Mouse (Mus musculus) Patski (cell line): ENCODE data around the gene Thap4. TPM values are rescaled to one million over a fixed set of nuclear protein-coding genes. Genes with fewer than 3 reads are reported as not detected.

ENCODE experiments used
- ATAC-seq: fragments of 100-300 bp; one replicate; pipeline ENCODE4 v1.8.0; 2021
- CTCF ChIA-PET: fragments of 350-600 bp; sonication (Branson Sonifier 250); formaldehyde crosslinking; loops from one replicate; lab custom pipeline; 2022; ENCODE audit warnings: inconsistent platforms; lab: Charles Lee
- POLR2A ChIA-PET: fragments of 350-600 bp; sonication (Branson Sonifier 250); formaldehyde crosslinking; loops from one replicate; lab custom pipeline; 2022; ENCODE audit warnings: antibody characterized with exemption, inconsistent platforms; lab: Charles Lee
- DNase-seq: peaks from one replicate; pipeline ENCODE4 v3.0.0-alpha.2; 2011; ENCODE audit warnings: low read depth, low spot score
- H3K27me3 ChIP-seq: fragments of 371-371 bp; one replicate; pipeline ENCODE4 v1.5.1; 2021
- CTCF ChIP-seq: fragments of 100-300 bp; IDR thresholded peaks from one replicate; pipeline ENCODE4 v1.5.1; 2021
- in situ Hi-C: fragments of 300-500 bp; cut with MboI; formaldehyde crosslinking; loops from 3 replicates; pipeline ENCODE4 v1.11.1; 2018; ENCODE audit warnings: low pct_unique_long_range_greater_than_20kb, mixed read lengths
- polyA plus RNA-seq: library from polyadenylated mRNA; unstranded; gene quantifications from one replicate; pipeline ENCODE4 v1.2.3, GENCODE M21; 2021

Thap4 gene
- polyA plus RNA-seq, 1 experiment from 2014 or later: 86.0 TPM

DNA sequence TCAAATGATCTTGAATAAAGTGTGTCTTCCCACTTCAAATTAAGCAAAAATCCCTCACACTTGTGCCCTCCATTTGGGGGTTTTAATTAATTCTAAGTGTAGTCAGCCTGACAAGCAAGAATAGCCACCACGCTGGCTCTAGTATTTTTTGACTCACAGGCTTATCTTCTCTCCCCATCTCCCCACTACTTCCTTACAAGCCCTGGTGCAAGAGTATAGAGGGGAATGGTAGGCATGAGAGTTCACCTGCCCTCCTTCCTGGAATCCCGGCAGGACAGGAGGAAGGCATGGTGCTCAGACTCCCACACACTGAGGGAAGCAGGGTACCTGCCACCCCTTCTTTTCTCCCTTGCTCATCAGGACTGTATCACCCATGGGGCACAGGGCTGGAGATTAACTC is 100.4 kb downstream of the Thap4 start:
- ATAC-seq: no peak
- ChIA-PET POLR2A (interaction anchor here (0.7 kb wide), 1 partner anchor 17 kb away, joined by 3 read pairs; no protein-coding TSS in a partner anchor), CTCF (no interaction called here)
- in situ Hi-C loops: no loop called here
- DNase-seq: no peak
- TF ChIP-seq CTCF: no peak
- no peaks in the 10 kb centered on the region for H3K27me3 ChIP-seq

Other genes with a start within 250 kb of the Thap4 start
- gene Farp2, start 242.8 kb downstream of the Thap4 start, polyA plus RNA-seq: 10.1 TPM
- 201 TPM for gene Stk25, start 96.2 kb downstream of the Thap4 start, polyA plus RNA-seq
- gene Bok, start 69.2 kb downstream of the Thap4 start, polyA plus RNA-seq: 14.8 TPM
- 74.5 TPM for gene Atg4b, start 3.4 kb downstream of the Thap4 start, polyA plus RNA-seq
- 86.4 TPM for gene Dtymk, start 47.1 kb upstream of the Thap4 start, polyA plus RNA-seq
- 10.4 TPM for gene Ing5, start 49.1 kb upstream of the Thap4 start, polyA plus RNA-seq
- gene D2hgdh, start 70.0 kb upstream of the Thap4 start, polyA plus RNA-seq: 34.9 TPM
- gene Gal3st2, start 106.4 kb upstream of the Thap4 start, polyA plus RNA-seq: not detected
- 0.28 TPM for gene Gal3st2b, start 163.4 kb upstream of the Thap4 start, polyA plus RNA-seq
- gene Gal3st2c, start 235.6 kb upstream of the Thap4 start, polyA plus RNA-seq: 0.06 TPM